Mouse (Mus musculus): ENCODE data around the gene Cryga. TPM values are rescaled to one million over a fixed set of nuclear protein-coding genes. Genes with fewer than 3 reads are reported as not detected.

Gene Cryga
- polyA plus RNA-seq (2012; ENCODE audit: insufficient read depth, insufficient read length, missing spikeins): not detected in 2 replicates

- Histone ChIP-seq H3K27ac (replicated peaks; ENCODE audit: low read depth, low read length) (no peak within 1 kb of the TSS), H3K4me3 (ENCODE audit: insufficient read depth, low read depth, low read length) (no peak within 1 kb of the TSS), H3K4me1 (ENCODE audit: control insufficient read depth, insufficient read depth, insufficient read length, low read length) (no peaks in the 10 kb centered on the region)
Observed at GRCm38 (mm10) chr1:65103273-65103672, at the start of gene Cryga. TSS of gene Cryga (minus strand) at chr1:65103373.

GRCm38 (mm10) chr1:65147971-65148370, 44.8 kb upstream of the Cryga start:
- Histone ChIP-seq H3K4me3 (ENCODE audit: insufficient read depth, low read depth, low read length) (no peak overlapping the region), H3K27ac (replicated peaks; ENCODE audit: low read depth, low read length) (no peak overlapping the region), H3K4me1 (ENCODE audit: control insufficient read depth, insufficient read depth, insufficient read length, low read length) (no peaks in the 10 kb centered on the region)

GRCm38 (mm10) chr1:65147326-65147725, 44.2 kb upstream of the Cryga start:
- H3K4me1 ChIP-seq (ENCODE audit: control insufficient read depth, insufficient read depth, insufficient read length, low read length): no peaks in the 10 kb centered on the region
- H3K4me3 ChIP-seq (ENCODE audit: insufficient read depth, low read depth, low read length): no peak overlapping the region
- H3K27ac ChIP-seq (replicated peaks; ENCODE audit: low read depth, low read length): no peak overlapping the region

GRCm38 (mm10) chr1:65146601-65147000, 43.4 kb upstream of the Cryga start:
- H3K27ac ChIP-seq (replicated peaks; ENCODE audit: low read depth, low read length): no peak overlapping the region
- H3K4me3 ChIP-seq (ENCODE audit: insufficient read depth, low read depth, low read length): no peak overlapping the region
- H3K4me1 ChIP-seq (ENCODE audit: control insufficient read depth, insufficient read depth, insufficient read length, low read length): no peaks in the 10 kb centered on the region

GRCm38 (mm10) chr1:65144783-65145182, 41.6 kb upstream of the Cryga start:
- Histone ChIP-seq H3K27ac (replicated peaks; ENCODE audit: low read depth, low read length) (no peak overlapping the region), H3K4me3 (ENCODE audit: insufficient read depth, low read depth, low read length) (no peak overlapping the region), H3K4me1 (ENCODE audit: control insufficient read depth, insufficient read depth, insufficient read length, low read length) (no peaks in the 10 kb centered on the region)

- H3K4me3 ChIP-seq (ENCODE audit: insufficient read depth, low read depth, low read length): no peak overlapping the region
- H3K4me1 ChIP-seq (ENCODE audit: control insufficient read depth, insufficient read depth, insufficient read length, low read length): no peaks in the 10 kb centered on the region
- H3K27ac ChIP-seq (replicated peaks; ENCODE audit: low read depth, low read length): no peak overlapping the region
Observed at GRCm38 (mm10) chr1:65137560-65137959, 34.4 kb upstream of the Cryga start.

- Histone ChIP-seq H3K4me1 (ENCODE audit: control insufficient read depth, insufficient read depth, insufficient read length, low read length) (no peaks in the 10 kb centered on the region), H3K4me3 (ENCODE audit: insufficient read depth, low read depth, low read length) (no peak overlapping the region), H3K27ac (replicated peaks; ENCODE audit: low read depth, low read length) (no peak overlapping the region)
Observed at GRCm38 (mm10) chr1:65132833-65133232, 29.7 kb upstream of the Cryga start.

GRCm38 (mm10) chr1:65131671-65132070, 28.5 kb upstream of the Cryga start:
- H3K4me1 ChIP-seq (ENCODE audit: control insufficient read depth, insufficient read depth, insufficient read length, low read length): no peaks in the 10 kb centered on the region
- H3K27ac ChIP-seq (replicated peaks; ENCODE audit: low read depth, low read length): no peak overlapping the region
- H3K4me3 ChIP-seq (ENCODE audit: insufficient read depth, low read depth, low read length): no peak overlapping the region

GRCm38 (mm10) chr1:65130226-65130625, 27.1 kb upstream of the Cryga start:
- Histone ChIP-seq H3K4me3 (ENCODE audit: insufficient read depth, low read depth, low read length) (no peak overlapping the region), H3K4me1 (ENCODE audit: control insufficient read depth, insufficient read depth, insufficient read length, low read length) (no peaks in the 10 kb centered on the region), H3K27ac (replicated peaks; ENCODE audit: low read depth, low read length) (no peak overlapping the region)

GRCm38 (mm10) chr1:65129634-65130180, 26.5 kb upstream of the Cryga start:
- H3K4me1 ChIP-seq (ENCODE audit: control insufficient read depth, insufficient read depth, insufficient read length, low read length): no peaks in the 10 kb centered on the region
- no peak overlapping the region for H3K27ac ChIP-seq (replicated peaks; ENCODE audit: low read depth, low read length)
- H3K4me3 ChIP-seq (ENCODE audit: insufficient read depth, low read depth, low read length): no peak overlapping the region

- no peak within 1 kb of the TSS for H3K27ac ChIP-seq (replicated peaks; ENCODE audit: low read depth, low read length)
- no peak within 1 kb of the TSS; the same call in 1 of the 2 replicates for H3K4me3 ChIP-seq (ENCODE audit: insufficient read depth, low read depth, low read length)
- H3K4me1 ChIP-seq (ENCODE audit: control insufficient read depth, insufficient read depth, insufficient read length, low read length): no peaks in the 10 kb centered on the region
Observed at GRCm38 (mm10) chr1:65122574-65123372, 19.6 kb upstream of the Cryga start, which contains the start of gene D630023F18Rik. TSS of gene D630023F18Rik (minus strand) at chr1:65123214.

- H3K27ac ChIP-seq (replicated peaks; ENCODE audit: low read depth, low read length): no peak within 1 kb of the TSS
- H3K4me3 ChIP-seq (ENCODE audit: insufficient read depth, low read depth, low read length): no peak within 1 kb of the TSS
- H3K4me1 ChIP-seq (ENCODE audit: control insufficient read depth, insufficient read depth, insufficient read length, low read length): no peaks in the 10 kb centered on the region
Observed at GRCm38 (mm10) chr1:65119438-65119837, 16.3 kb upstream of the Cryga start, which contains the start of gene Gm28845. TSS of gene Gm28845 (minus strand) at chr1:65119558.

GRCm38 (mm10) chr1:65118150-65118913, 15.2 kb upstream of the Cryga start:
- H3K4me3 ChIP-seq (ENCODE audit: insufficient read depth, low read depth, low read length): no peak overlapping the region

GRCm38 (mm10) chr1:65113536-65114172, 10.5 kb upstream of the Cryga start:
- H3K4me3 ChIP-seq (ENCODE audit: insufficient read depth, low read depth, low read length): no peak overlapping the region
- H3K4me1 ChIP-seq (ENCODE audit: control insufficient read depth, insufficient read depth, insufficient read length, low read length): no peaks in the 10 kb centered on the region
- H3K27ac ChIP-seq (replicated peaks; ENCODE audit: low read depth, low read length): peak overlapping the region; percentile 6

More at GRCm38 (mm10) chr1:65118150-65118913, 15.2 kb upstream of the Cryga start:
- H3K27ac ChIP-seq (replicated peaks; ENCODE audit: low read depth, low read length): no peak overlapping the region
- no peaks in the 10 kb centered on the region for H3K4me1 ChIP-seq (ENCODE audit: control insufficient read depth, insufficient read depth, insufficient read length, low read length)

- peak overlapping the region; percentile 8 for H3K4me3 ChIP-seq (ENCODE audit: insufficient read depth, low read depth, low read length)
- no peaks in the 10 kb centered on the region for H3K4me1 ChIP-seq (ENCODE audit: control insufficient read depth, insufficient read depth, insufficient read length, low read length)
- peak overlapping the region; percentile 51 for H3K27ac ChIP-seq (replicated peaks; ENCODE audit: low read depth, low read length)
Observed at GRCm38 (mm10) chr1:65112807-65113196, 9.6 kb upstream of the Cryga start.

All from brown adipose tissue, adult 24 weeks (tissue).